Mouse (Mus musculus): ENCODE measurements around the gene Ptprz1.

- no peak for TF ChIP-seq CTCF (conservative IDR thresholded peaks at IDR 0.05; ENCODE audit: low read length)
- no peak for TF ChIP-seq POU5F1 (IDR thresholded peaks at IDR 0.05; ENCODE audit: borderline replicate concordance, low read length)
- no peak for TF ChIP-seq NANOG (IDR thresholded peaks at IDR 0.05; ENCODE audit: borderline replicate concordance, low read length)
Observed at GRCm38 (mm10) chr6:22901983-22902382, 26.7 kb downstream of the Ptprz1 start.

Data from E14TG2a.4 (cell line).